Mouse (Mus musculus): ENCODE measurements around the gene Gtpbp8. TPM values are rescaled to one million over a fixed set of nuclear protein-coding genes. Genes with fewer than 3 reads are reported as not detected.

Gene Gtpbp8
- total RNA-seq, 2 experiments from 2014 or later = 8.0 to 11.1 TPM

GRCm38 (mm10) chr16:44692541-44692940 lies 53.6 kb downstream of the Gtpbp8 start:
- intact Hi-C loops (cut with DNase I) = no loop called here
- DNase-seq = no peak

- peak; percentile 36 to 67 for DNase-seq
- intact Hi-C loops (cut with DNase I) = no loop called here
These were observed 54.5 kb downstream of the Gtpbp8 start for GRCm38 (mm10) chr16:44691561-44692141.

DNA sequence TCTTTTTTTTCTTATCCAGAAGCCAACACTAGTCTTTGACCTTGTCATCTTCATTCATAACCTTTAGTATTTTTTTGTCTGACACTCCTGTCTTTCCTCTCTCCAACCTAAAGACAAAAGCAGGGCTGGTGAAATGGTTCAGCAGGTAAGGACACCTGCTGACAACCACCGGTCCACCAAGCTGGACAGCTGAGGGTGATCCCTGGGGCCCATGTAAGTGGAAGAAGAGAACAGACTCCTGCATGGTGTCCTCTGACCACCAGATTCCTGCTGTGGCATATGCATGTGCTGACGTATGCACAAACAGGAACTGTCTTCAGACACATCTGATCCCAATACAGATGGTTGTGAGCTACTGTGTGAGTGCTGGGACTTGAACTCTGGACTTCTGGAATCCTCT lies 55.1 kb downstream of the Gtpbp8 start:
- no peak for DNase-seq
- intact Hi-C loops (cut with DNase I) = no loop called here

DNA sequence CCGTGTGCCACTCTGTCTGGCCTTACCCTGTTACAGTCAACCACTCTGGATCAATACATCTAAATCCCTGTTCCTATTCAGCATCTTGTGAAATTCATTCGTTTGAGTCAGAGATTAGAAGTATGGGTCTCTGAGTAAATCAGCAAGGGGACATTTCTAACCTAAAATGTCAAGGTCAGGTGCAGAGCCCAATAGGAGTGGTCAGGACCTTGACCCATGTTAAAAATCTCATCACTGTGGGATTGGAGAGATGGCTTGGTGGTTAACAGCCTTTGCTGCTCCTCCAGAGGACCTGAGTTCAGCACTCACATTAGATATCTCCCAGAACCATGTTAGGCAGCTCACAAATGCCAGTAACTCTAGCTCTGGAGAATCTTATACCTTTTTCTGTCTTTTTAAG lies 55.7 kb downstream of the Gtpbp8 start:
- no peak for DNase-seq
- intact Hi-C loops (cut with DNase I) = no loop called here

GRCm38 (mm10) chr16:44688507-44688906 lies 57.7 kb downstream of the Gtpbp8 start:
- intact Hi-C loops (cut with DNase I) = no loop called here
- DNase-seq = no peak

GRCm38 (mm10) chr16:44687719-44688420 lies 58.3 kb downstream of the Gtpbp8 start:
- intact Hi-C loops (cut with DNase I) = no loop called here
- DNase-seq = no peak

DNA sequence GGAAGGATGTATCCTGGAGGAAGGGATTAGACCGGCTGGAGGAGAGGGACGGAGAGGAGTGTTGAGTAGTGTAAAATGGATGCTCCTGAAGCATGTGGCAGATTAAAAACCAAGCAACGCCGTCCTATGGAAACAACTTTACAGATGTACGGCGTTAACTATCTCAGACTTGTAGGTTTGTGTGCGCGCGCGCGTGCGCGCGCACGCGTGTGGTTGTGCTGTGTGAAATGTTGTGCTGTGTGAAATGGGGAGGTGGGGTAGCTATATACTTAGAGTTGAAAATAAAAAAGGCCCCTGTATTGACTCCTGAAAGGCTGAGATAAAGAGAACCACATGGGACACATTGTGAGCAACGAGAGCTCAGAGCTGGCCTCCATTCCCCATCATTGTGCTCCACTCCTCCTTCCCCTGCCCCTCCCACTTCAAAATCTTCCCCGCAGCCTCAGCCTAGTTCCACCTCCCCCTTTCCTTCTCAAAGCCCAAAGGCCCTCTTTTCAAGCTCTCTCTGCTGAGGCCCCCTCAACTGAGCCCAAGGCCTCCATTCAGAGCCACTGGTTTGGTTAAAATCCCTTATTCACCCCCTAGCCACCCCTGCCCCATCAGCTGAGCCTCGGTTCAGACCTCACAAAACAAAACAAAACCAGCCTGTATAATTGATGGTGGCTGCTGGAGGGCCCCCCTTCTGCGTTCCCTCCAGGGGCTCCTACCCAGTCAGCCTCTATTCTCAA lies 59.0 kb downstream of the Gtpbp8 start:
- intact Hi-C loops (cut with DNase I) = no loop called here
- DNase-seq = no peak

Other genes with a start within 250 kb of the Gtpbp8 start
- gene Boc, start 187.5 kb downstream of the Gtpbp8 start, total RNA-seq (2021) = 1 to 10 TPM; 3.7 to 3.8 TPM
- 1 to 10 TPM; 3.5 to 3.6 TPM for gene Nepro, start 22.1 kb downstream of the Gtpbp8 start, total RNA-seq (2021)
- under 1 TPM; 0.17 to 0.23 TPM for gene Cd200r1, start 19.4 kb upstream of the Gtpbp8 start, total RNA-seq (2021)
- gene Cd200r4, start 65.4 kb upstream of the Gtpbp8 start, total RNA-seq (2021) = not detected
- gene Cd200r2, start 120.7 kb upstream of the Gtpbp8 start, total RNA-seq (2021) = not detected
- not detected for gene Cd200r3, start 197.3 kb upstream of the Gtpbp8 start, total RNA-seq (2021)